Mouse (Mus musculus): Measurements from ENCODE around the gene Aqp8. TPM values are rescaled to one million over a fixed set of nuclear protein-coding genes. Genes with fewer than 3 reads are reported as not detected.

Aqp8 gene
- polyA plus RNA-seq, 1 experiment from 2014 or later = 0.69 TPM

Other genes starting within 250 kb of the Aqp8 start
- 5.0 and 5.8 TPM in 2 replicates for gene Slc5a11, start 247.5 kb upstream of the Aqp8 start, polyA plus RNA-seq (2015; fragmentation: Nextera tagmentation; extraction: Ambion mirVana)
- 58.5 and 59.9 TPM in 2 replicates for gene Lcmt1, start 92.5 kb upstream of the Aqp8 start, polyA plus RNA-seq (2015; fragmentation: Nextera tagmentation; extraction: Ambion mirVana)
- gene Arhgap17, start 92.4 kb upstream of the Aqp8 start, polyA plus RNA-seq (2015; fragmentation: Nextera tagmentation; extraction: Ambion mirVana) = 21.3 and 26.9 TPM in 2 replicates
- gene Zkscan2, start 38.2 kb downstream of the Aqp8 start, polyA plus RNA-seq (2015; fragmentation: Nextera tagmentation; extraction: Ambion mirVana) = 2.8 and 3.5 TPM in 2 replicates

All from kidney, embryonic 16.5 days (tissue).